Mouse (Mus musculus) retina, adult 2 months (tissue): ENCODE data around the gene Srp54c.

Experiments
- DNase-seq: peaks from one replicate; pipeline ENCODE4 v3.0.0-alpha.2; 2012; ENCODE audit warnings: low read depth, low spot score

Gene Srp54c

DNA sequence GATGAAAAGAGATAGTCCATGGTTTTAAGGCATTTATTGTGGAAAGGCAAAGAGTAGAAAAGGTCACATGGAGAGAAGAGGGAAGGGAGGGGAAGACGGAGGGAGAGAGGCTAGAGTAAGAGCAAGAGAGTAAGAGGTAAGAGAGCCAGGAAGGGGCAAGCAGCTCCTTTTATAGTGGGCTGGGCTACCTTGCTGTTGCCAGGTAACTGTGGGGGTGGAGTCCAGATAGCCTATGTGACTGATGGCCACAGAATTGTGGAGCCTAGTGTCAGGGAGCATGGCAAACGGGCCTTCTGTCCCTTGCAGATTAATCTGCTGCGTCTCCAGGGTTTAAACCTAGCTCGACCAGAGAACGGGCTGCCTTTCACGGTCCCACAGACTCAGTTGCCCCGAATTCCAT is 81.9 kb downstream of the Srp54c start:
- no peak for DNase-seq
